Mouse (Mus musculus) layer of hippocampus, adult 9-10 months (tissue): ENCODE results near the gene Mex3b.

ENCODE experiments used
- DNase-seq: peaks from one replicate; pipeline ENCODE4 v3.0.0; 2022; ENCODE audit warnings: low spot score

The Mex3b gene

GRCm38 (mm10) chr7:82866486-82867270 lies 455 bp upstream of the Mex3b start:
- no peak for DNase-seq

GRCm38 (mm10) chr7:82868309-82869230 lies 1.4 kb downstream of the Mex3b start:
- no peak for DNase-seq

DNA sequence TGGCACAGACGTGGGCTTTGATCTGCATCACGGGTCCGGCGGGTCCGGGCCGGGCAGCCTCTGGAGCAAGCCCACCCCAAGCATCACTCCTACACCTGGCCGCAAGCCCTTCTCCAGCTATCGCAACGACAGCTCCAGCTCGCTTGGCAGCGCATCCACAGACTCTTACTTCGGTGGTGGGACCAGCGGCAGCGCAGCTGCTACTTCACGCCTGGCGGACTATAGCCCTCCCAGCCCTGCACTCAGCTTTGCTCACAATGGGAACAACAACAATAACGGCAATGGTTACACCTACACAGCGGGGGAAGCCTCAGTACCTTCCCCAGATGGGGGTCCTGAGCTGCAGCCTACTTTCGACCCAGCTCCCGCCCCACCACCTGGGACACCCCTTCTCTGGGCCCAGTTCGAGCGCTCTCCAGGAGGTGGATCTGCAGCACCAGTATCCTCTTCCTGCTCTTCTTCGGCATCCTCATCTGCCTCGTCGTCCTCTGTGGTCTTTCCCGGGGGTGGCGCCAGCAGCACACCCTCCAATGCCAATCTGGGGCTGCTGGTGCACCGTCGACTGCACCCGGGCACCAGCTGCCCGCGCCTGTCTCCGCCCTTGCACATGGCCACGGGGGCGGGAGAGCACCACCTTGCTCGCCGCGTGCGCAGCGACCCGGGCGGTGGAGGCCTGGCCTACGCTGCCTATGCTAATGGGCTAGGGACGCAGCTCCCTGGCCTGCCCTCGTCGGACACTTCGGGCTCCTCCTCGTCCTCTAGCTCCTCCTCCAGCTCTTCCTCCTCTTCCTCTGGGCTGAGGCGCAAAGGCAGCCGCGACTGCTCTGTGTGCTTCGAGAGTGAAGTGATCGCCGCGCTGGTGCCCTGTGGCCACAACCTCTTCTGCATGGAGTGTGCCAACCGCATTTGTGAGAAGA lies 2.4 kb downstream of the Mex3b start:
- no peak for DNase-seq

DNA sequence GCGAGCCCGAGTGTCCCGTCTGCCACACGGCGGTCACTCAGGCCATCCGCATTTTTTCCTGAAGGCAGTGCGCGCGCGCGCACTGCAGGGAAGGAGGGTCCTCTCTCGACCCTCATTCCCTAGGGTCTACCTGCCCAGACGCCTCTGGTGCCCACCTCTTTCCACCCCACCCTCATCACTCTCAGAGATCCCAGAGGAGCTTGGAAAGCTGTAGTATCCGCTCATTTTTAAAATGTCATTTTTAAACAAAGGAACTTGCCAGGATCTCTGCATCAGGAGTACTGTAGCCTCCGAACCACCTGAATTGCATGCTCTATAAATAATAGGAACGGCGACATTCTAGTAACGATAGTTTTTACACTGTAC lies 3.0 kb downstream of the Mex3b start:
- no peak for DNase-seq

- DNase-seq = no peak
These were observed 9.4 kb downstream of the Mex3b start for GRCm38 (mm10) chr7:82876551-82876950.

GRCm38 (mm10) chr7:82880016-82880415 lies 12.9 kb downstream of the Mex3b start:
- DNase-seq = no peak

GRCm38 (mm10) chr7:82880700-82881099 lies 13.6 kb downstream of the Mex3b start:
- DNase-seq = no peak

GRCm38 (mm10) chr7:82890317-82890850 lies 23.3 kb downstream of the Mex3b start:
- no peak for DNase-seq

- DNase-seq = no peak
These were observed 23.9 kb downstream of the Mex3b start for GRCm38 (mm10) chr7:82890875-82891515.

DNA sequence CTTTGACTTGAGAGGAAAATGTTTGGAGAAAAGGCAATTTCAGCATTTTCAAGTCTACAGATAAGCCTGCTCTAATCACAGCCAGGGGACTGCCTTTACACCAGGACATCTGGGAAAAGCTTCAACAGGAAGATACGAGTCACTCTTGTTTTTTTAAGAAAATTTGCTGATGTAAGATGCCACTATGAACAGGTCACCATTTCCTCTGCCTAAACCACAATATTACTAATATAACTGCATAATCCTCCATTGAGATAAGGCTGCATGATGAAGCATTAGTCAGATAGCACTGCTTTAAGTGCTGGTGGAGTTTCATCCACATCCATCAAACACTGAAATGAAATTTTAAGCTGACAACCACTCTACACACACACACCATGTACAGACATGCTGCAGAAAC lies 27.2 kb downstream of the Mex3b start:
- no peak for DNase-seq

- no peak for DNase-seq
These were observed 28.5 kb downstream of the Mex3b start for GRCm38 (mm10) chr7:82895606-82896005.

DNA sequence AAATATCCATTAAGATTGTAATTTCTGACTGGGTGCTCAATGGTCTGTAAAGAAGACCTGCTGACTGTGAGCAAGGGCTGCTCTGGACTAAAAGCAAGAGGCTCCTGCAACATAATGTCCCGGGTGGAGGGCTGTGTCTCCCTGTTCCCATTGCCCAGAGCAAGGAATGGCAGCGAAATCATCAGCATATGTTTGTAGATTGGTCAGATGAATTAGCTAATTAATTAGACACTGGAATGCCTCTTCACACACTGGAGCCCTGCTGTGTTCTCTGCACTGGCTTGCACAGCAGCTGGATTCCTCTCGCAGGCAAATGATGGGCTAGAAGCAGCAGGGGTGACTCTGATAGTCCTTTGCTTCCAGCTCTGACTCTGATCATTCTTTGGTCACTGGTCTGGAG lies 29.6 kb downstream of the Mex3b start:
- DNase-seq = no peak

DNA sequence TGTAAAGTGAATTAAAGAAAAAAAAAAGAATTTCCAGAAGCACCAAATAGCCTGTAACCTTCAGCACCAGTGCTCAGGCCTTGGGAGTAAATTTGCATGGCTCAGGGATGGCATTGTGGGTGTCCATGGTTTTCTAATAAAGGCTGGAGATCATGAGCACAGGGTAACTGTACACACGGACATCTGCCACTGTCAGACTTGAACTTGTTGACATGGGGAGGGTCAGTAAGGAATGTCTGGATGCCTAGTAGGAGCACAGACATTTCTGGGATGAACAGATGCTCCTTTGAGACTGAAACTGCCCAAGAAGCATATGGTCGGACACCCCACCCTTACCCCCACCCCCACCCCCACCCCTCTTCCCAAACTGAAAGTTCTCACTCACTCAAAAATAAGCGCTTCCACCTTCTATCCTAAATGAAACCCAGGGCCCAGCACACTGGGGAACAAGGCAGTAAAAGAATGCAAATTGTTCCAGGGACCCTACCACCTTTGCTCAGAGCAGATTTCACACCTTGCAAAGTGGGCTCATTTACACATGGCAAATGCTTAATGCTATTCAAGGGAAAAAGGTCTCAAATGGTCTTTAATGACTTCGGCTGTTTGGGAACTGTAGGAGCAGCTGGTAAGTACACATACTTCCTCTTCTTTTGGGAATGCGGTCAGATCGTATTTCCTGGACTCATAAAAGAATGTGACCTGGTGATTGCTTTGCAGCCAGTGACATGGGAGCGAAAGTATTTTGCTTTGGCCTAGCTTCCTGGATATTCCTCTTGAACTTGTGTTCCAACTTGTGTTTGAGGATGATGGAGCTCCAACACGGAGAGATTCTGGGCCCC lies 32.5 kb downstream of the Mex3b start:
- no peak for DNase-seq

DNA sequence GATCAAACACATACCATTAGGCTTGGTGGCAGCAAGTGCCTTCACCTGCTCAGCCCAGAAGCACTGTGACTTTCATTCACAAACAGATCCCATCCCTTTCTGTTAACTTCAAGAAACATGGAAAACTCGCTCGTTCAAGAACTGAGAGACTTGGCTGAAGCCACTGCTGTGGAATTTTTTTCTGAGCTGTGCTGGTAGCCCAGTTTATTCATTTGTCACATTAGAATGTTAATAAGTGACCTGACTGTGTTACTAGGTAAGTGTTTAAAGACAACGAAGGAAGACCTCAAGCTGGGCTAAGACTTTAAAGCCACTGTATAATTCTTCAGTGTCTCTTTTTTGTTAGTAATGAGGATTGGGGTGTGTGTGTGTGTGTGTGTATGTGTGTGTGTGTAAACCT lies 35.9 kb downstream of the Mex3b start:
- DNase-seq = no peak

GRCm38 (mm10) chr7:82905527-82905926 lies 38.4 kb downstream of the Mex3b start:
- no peak for DNase-seq

DNA sequence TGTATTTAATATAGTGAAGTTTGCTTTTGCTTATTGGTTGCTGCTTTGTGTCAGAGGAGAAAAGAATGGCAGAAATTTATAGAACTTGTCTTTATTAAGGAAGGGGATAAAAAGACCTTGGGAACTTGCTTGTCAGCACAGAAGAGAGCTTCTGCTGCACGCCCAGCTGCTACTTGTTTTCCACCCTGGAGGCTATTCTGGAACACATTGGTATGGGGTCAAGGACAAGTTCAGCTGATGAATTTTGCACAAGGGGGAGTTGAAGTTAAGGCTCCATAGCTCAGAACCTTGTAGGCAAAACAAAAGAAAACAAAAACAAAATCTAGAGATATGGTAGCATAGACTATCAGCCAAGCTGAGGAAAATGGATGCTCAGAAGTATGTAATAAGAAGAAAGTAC lies 39.9 kb downstream of the Mex3b start:
- DNase-seq = no peak

DNA sequence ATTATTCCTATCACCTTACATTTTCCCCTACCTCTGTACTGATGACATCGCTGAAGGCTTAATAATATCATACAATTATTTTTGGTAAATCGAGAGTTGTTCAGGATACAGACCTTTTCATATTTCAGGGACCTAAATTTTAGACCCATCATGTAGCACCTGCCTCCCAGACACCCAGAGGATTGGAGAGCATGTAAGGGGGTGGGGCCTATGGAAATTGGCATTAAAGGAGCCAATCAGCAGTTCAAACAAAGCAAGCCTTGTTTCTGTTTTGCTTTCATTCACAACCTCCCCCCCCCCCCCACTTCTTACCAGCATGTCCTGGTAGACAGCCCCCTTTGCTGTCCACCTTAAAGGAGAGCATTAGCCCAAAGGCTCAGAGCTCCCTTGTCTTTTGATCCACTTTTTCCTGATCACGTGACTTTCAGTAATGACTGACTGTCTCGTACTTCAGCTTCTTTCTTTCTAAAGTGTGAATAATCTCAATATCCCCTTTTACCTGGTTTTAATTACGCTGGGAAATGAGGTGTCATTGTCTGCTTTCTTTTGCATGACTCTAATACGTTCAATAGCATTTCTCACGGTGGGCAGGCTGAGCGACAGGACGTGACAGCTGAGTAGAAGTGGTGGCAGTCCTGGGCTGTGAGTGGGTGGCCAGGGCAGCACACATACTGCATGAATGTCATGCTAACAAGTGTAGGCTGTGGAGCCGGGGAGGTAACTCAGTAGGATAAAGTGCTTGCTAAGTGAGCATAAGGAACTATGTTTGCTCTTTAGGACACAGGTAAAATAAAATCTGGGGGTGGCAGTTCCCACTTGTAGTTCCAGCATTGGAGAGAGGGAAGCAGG lies 43.6 kb downstream of the Mex3b start:
- DNase-seq = no peak

DNA sequence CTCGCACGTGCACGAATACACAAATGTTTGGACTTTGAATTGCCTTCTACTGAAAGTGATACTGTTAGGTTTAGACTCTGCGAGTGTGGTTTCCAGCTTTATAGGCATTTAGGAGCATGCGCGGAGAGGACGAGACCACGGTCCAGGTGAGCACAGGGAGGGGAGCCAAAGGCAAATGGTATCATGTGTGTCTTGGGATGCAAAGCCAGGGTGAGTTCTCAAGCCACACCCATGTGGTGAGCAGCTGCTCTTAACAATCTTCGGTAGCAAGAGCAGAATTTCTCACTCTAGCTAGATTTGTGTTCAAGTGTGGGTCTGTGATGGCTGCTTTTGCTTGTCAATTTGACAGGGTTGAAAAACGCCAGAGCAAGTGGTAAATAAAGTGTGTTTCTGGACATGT lies 44.4 kb downstream of the Mex3b start:
- no peak for DNase-seq

GRCm38 (mm10) chr7:82914297-82914696 lies 47.2 kb downstream of the Mex3b start:
- no peak for DNase-seq
